In genomic region chr12:4928197-4928596, GRCm38 (mm10) we compare ENCODE assay signal across 24 mouse cellular contexts. TPM values are rescaled to one million over a fixed set of nuclear protein-coding genes. Genes with fewer than 3 reads are reported as not detected.
DNase-seq lines count a peak whose midpoint lies in the region; ATAC-seq and TF ChIP-seq lines count a peak whose summit lies in the region.
"Had no signal": no experiment of that assay in that cellular context is flagged by ENCODE, and none has a peak within 500 bp of the region (broad histone marks: within the 10 kb centered on the region; RNA-seq: fewer than 3 reads in every experiment).

No protein-coding gene starts in this region.

- H3K4me1 ChIP-seq in liver, embryonic 13.5 days (replicated peaks), result peaks cover 29% of the 10 kb centered on the region
- H3K4me1 ChIP-seq in liver, postnatal 0 days (ENCODE audit: insufficient read depth), result 0 out of 2 replicates have a peak, but pooled peaks cover 3% of the 10 kb centered on the region
- H3K4me1 ChIP-seq in lung, embryonic 16.5 days (replicated peaks; ENCODE audit: control insufficient read depth, insufficient read depth, low read length), result peaks cover 4% of the 10 kb centered on the region; the same call in 1 of the 2 replicates
- H3K4me1 ChIP-seq in lung, adult 2 months (ENCODE audit: control insufficient read depth, insufficient read depth, low read length), result peaks cover 4% of the 10 kb centered on the region; the same call in 1 of the 2 replicates
- H3K4me1 ChIP-seq: embryonic facial prominence, embryonic 10.5 days; embryonic facial prominence, embryonic 12.5 days; forebrain, embryonic 13.5 days; forebrain, embryonic 15.5 days had no signal

- H3K27me3 ChIP-seq in liver, embryonic 13.5 days, result no peaks in the 10 kb centered on the region
- no peaks in the 10 kb centered on the region for H3K27me3 ChIP-seq in liver, postnatal 0 days (ENCODE audit: insufficient read depth, low read length)
- no peaks in the 10 kb centered on the region for H3K27me3 ChIP-seq in lung, embryonic 16.5 days (ENCODE audit: control insufficient read depth, insufficient read depth, low read depth, low read length)
- H3K27me3 ChIP-seq: CH12.LX; embryonic facial prominence, embryonic 12.5 days; forebrain, embryonic 13.5 days; forebrain, embryonic 15.5 days; Patski had no signal

- no peak for ATAC-seq in liver, embryonic 13.5 days (ENCODE audit: low read depth)
- ATAC-seq in liver, postnatal 0 days, result no peak
- peak; percentile 43; the same call in 1 of the 2 replicates for ATAC-seq in lung, embryonic 16.5 days (ENCODE audit: low read depth)
- ATAC-seq: activated CD4-positive, CD25-positive, alpha-beta regulatory T cell, adult 4 months; CD4-positive, CD25-positive, alpha-beta regulatory T cell, adult 4 months; forebrain, embryonic 13.5 days; forebrain, embryonic 15.5 days; Patski had no signal

- peaks cover 10% of the 10 kb centered on the region; the same call in 1 of the 2 replicates for H3K36me3 ChIP-seq in liver, embryonic 13.5 days
- H3K36me3 ChIP-seq in liver, postnatal 0 days (replicated peaks; ENCODE audit: insufficient read depth, low read length), result no peaks in the 10 kb centered on the region; the same call in 1 of the 2 replicates
- H3K36me3 ChIP-seq in lung, embryonic 16.5 days (ENCODE audit: control insufficient read depth, insufficient read depth, low read length), result no peaks in the 10 kb centered on the region
- H3K36me3 ChIP-seq: embryonic facial prominence, embryonic 12.5 days; forebrain, embryonic 15.5 days had no signal

- no peak overlapping the region for H3K4me2 ChIP-seq in liver, embryonic 13.5 days
- H3K4me2 ChIP-seq in liver, postnatal 0 days (ENCODE audit: low read depth, low read length), result no peak overlapping the region
- H3K4me2 ChIP-seq in lung, embryonic 16.5 days (ENCODE audit: low read depth, low read length), result no peak overlapping the region
- H3K4me2 ChIP-seq: embryonic facial prominence, embryonic 12.5 days; forebrain, embryonic 13.5 days; forebrain, embryonic 15.5 days had no signal

- no peak overlapping the region for H3K27ac ChIP-seq in liver, embryonic 13.5 days
- H3K27ac ChIP-seq in liver, postnatal 0 days (ENCODE audit: low read depth), result no peak overlapping the region
- peak overlapping the region; percentile 37 for H3K27ac ChIP-seq in lung, embryonic 16.5 days (ENCODE audit: low read length)
- H3K27ac ChIP-seq: embryonic facial prominence, embryonic 10.5 days; embryonic facial prominence, embryonic 12.5 days; forebrain, embryonic 13.5 days; forebrain, embryonic 15.5 days had no signal

- TF ChIP-seq POLR2A in lung, adult 2 months (IDR thresholded peaks at IDR 0.05; ENCODE audit: borderline replicate concordance, extremely low read depth, low read depth, low read length), result no peak

- no peak for TF ChIP-seq EP300 in liver, postnatal 0 days (IDR thresholded peaks at IDR 0.05; ENCODE audit: low read depth)

- WGBS in liver, embryonic 13.5 days (ENCODE audit: insufficient replicate concordance), result 94% methylated on average over 2 of the region's 2 CpGs
- WGBS in liver, postnatal 0 days (ENCODE audit: insufficient replicate concordance), result 81% methylated on average over 2 of the region's 2 CpGs
- WGBS in lung, embryonic 16.5 days, result 68% methylated on average over 2 of the region's 2 CpGs
- 50% methylated on average over 2 of the region's 2 CpGs for WGBS in lung, adult 2 months

- no peak for DNase-seq in liver, embryonic 13.5 days
- no peak for DNase-seq in liver, postnatal 0 days
- DNase-seq in lung, postnatal 10 days, result no peak
- peak; percentile 43 for DNase-seq in lung, postnatal 36 days
- DNase-seq in lung, adult 2 months, result no peak
- DNase-seq: adrenal gland, adult 8-10 months; adrenal gland, postnatal 14 days; adrenal gland, postnatal 36 days; B cell, adult 2 months; cerebellum, adult 11-12 months; cerebellum, adult 2 months; cerebellum, adult 9-10 months; cerebellum, postnatal 10 days; cerebellum, postnatal 25 days had no signal

- peak overlapping the region; percentile 6; the same call in 1 of the 2 replicates for H3K9ac ChIP-seq in liver, embryonic 13.5 days
- H3K9ac ChIP-seq in liver, postnatal 0 days (replicated peaks), result no peak overlapping the region
- no peak overlapping the region for H3K9ac ChIP-seq in lung, embryonic 16.5 days (ENCODE audit: low read length)
- H3K9ac ChIP-seq: embryonic facial prominence, embryonic 12.5 days; forebrain, embryonic 13.5 days; forebrain, embryonic 15.5 days had no signal

- H3K9me3 ChIP-seq in liver, embryonic 13.5 days (replicated peaks), result no peaks in the 10 kb centered on the region
- no peaks in the 10 kb centered on the region for H3K9me3 ChIP-seq in liver, postnatal 0 days (ENCODE audit: low read length)
- no peaks in the 10 kb centered on the region for H3K9me3 ChIP-seq in lung, embryonic 16.5 days (ENCODE audit: control insufficient read depth, low read length)
- H3K9me3 ChIP-seq: embryonic facial prominence, embryonic 10.5 days; embryonic facial prominence, embryonic 12.5 days; forebrain, embryonic 13.5 days; forebrain, embryonic 15.5 days; G1E had no signal

- H3K4me3 ChIP-seq in liver, embryonic 13.5 days (replicated peaks), result no peak overlapping the region
- no peak overlapping the region for H3K4me3 ChIP-seq in liver, postnatal 0 days (ENCODE audit: low read depth, low read length)
- H3K4me3 ChIP-seq in lung, embryonic 16.5 days (ENCODE audit: low read length), result no peak overlapping the region
- H3K4me3 ChIP-seq in lung, adult 2 months (replicated peaks; ENCODE audit: extremely low read depth, low read depth, low read length), result no peak overlapping the region
- H3K4me3 ChIP-seq: embryonic facial prominence, embryonic 10.5 days; embryonic facial prominence, embryonic 12.5 days; forebrain, embryonic 13.5 days; forebrain, embryonic 15.5 days had no signal

- TF ChIP-seq CTCF in liver, postnatal 0 days (IDR thresholded peaks at IDR 0.05; ENCODE audit: low read depth), result no peak
- no peak for TF ChIP-seq CTCF in lung, adult 2 months (IDR thresholded peaks at IDR 0.05; ENCODE audit: insufficient read depth, low read length)

RNA-seq across cellular contexts. Expression of gene Atad2b, which starts 11.0 kb away (rescaled TPM):
- polyA plus RNA-seq in liver, embryonic 13.5 days (2015; fragmentation: Nextera tagmentation; extraction: Ambion mirVana), result 4.9 and 5.1 TPM in 2 replicates
- polyA plus RNA-seq in liver, postnatal 0 days (2015; fragmentation: Nextera tagmentation; extraction: Ambion mirVana), result 4.1 and 4.7 TPM in 2 replicates
- polyA plus RNA-seq in lung, embryonic 16.5 days (2015; fragmentation: Nextera tagmentation; extraction: Ambion mirVana), result 7.7 and 8.4 TPM in 2 replicates
- polyA plus RNA-seq in lung, adult 2 months (2012; rRNA removed), result 8.7 and 17.2 TPM in 2 replicates

RNA-seq across cellular contexts. Expression of gene Ubxn2a, which starts 20.7 kb away (rescaled TPM):
- polyA plus RNA-seq in liver, embryonic 13.5 days (2015; fragmentation: Nextera tagmentation; extraction: Ambion mirVana), result 35.8 and 45.1 TPM in 2 replicates
- 19.7 and 22.0 TPM in 2 replicates for polyA plus RNA-seq in liver, postnatal 0 days (2015; fragmentation: Nextera tagmentation; extraction: Ambion mirVana)
- 24.7 and 25.4 TPM in 2 replicates for polyA plus RNA-seq in lung, embryonic 16.5 days (2015; fragmentation: Nextera tagmentation; extraction: Ambion mirVana)
- 5.9 and 6.3 TPM in 2 replicates for polyA plus RNA-seq in lung, adult 2 months (2012; rRNA removed)

RNA-seq across cellular contexts. Expression of gene Mfsd2b, which starts 54.0 kb away (rescaled TPM):
- polyA plus RNA-seq in liver, embryonic 13.5 days (2015; fragmentation: Nextera tagmentation; extraction: Ambion mirVana), result 61.2 and 64.9 TPM in 2 replicates
- polyA plus RNA-seq in liver, postnatal 0 days (2015; fragmentation: Nextera tagmentation; extraction: Ambion mirVana), result 24.8 and 28.0 TPM in 2 replicates
- 1.8 and 2.3 TPM in 2 replicates for polyA plus RNA-seq in lung, embryonic 16.5 days (2015; fragmentation: Nextera tagmentation; extraction: Ambion mirVana)
- 2.5 and 4.1 TPM in 2 replicates for polyA plus RNA-seq in lung, adult 2 months (2012; rRNA removed)
